Mouse (Mus musculus): Measurements from ENCODE around the gene Galc.

- TF ChIP-seq CTCF (IDR thresholded peaks at IDR 0.05; ENCODE audit: control insufficient read depth, insufficient read depth, insufficient read length) (no peak), MAX (IDR thresholded peaks at IDR 0.05) (no peak), FOSL1 (IDR thresholded peaks at IDR 0.05; ENCODE audit: insufficient read depth, low read length, poor library complexity, severe bottlenecking) (no peak), MYOG (IDR thresholded peaks at IDR 0.05; ENCODE audit: control insufficient read depth, extremely low read depth, insufficient read length) (no peak), USF1 (IDR thresholded peaks at IDR 0.05; ENCODE audit: low read depth) (no peak), MYOD1 (IDR thresholded peaks at IDR 0.05; ENCODE audit: control insufficient read depth, insufficient read length, low read depth) (no peak), CEBPB (IDR thresholded peaks at IDR 0.05; ENCODE audit: low read depth) (no peak)
These were observed 6.8 kb downstream of the Galc start for GRCm38 (mm10) chr12:98252417-98252816.
